Mouse (Mus musculus) CH12.LX (cell line): ENCODE data around the gene Il1b. TPM values are rescaled to one million over a fixed set of nuclear protein-coding genes. Genes with fewer than 3 reads are reported as not detected.

Source experiments
- DNase-seq: peaks from one replicate; pipeline ENCODE4 v3.0.0-alpha.2; 2013; ENCODE audit errors: extremely low read depth
- H3K27ac ChIP-seq: 2 replicates; pipeline ENCODE4 v1.5.1; 2012; ENCODE audit warnings: low read depth, mild to moderate bottlenecking, control low read depth, moderate library complexity; ENCODE audit not compliant: insufficient read depth
- H3K27me3 ChIP-seq: replicated peaks from 2 replicates; pipeline ENCODE3; 2012; ENCODE audit warnings: inconsistent platforms
- H3K36me3 ChIP-seq, 2 experiments: replicated peaks in 1 of 2; 2 replicates each; pipeline versions ENCODE3 to v1.6.1; 2012; ENCODE audit warnings: inconsistent platforms in 1 of 2, low read length in 1 of 2, mild to moderate bottlenecking in 1 of 2, mixed read lengths in 1 of 2, moderate library complexity in 1 of 2; ENCODE audit not compliant: control insufficient read depth in 1 of 2, insufficient read depth in 1 of 2
- H3K4me1 ChIP-seq, 2 experiments: 2 replicates each; pipeline ENCODE4 v1.6.1; 2012; ENCODE audit warnings: inconsistent platforms in 1 of 2, moderate library complexity in 1 of 2; ENCODE audit not compliant: insufficient read depth in 2 of 2, control insufficient read depth in 1 of 2
- H3K4me2 ChIP-seq: 2 replicates; pipeline ENCODE4 v1.6.1; 2012; ENCODE audit warnings: low read depth, mild to moderate bottlenecking, control low read depth; ENCODE audit not compliant: poor library complexity, insufficient read depth, severe bottlenecking
- H3K4me3 ChIP-seq, 3 experiments: fragments of 150-350 bp in 1 of 3; sonication (generic) in 1 of 3; replicated peaks in 1 of 3; 2 replicates each; pipeline versions ENCODE3 to v1.5.1; 2011 to 2012; ENCODE audit warnings: low read depth in 2 of 3, low read length in 2 of 3, mild to moderate bottlenecking in 2 of 3, moderate library complexity in 2 of 3, control low read depth in 1 of 3, improper control_type of control experiment in 1 of 3, inconsistent platforms in 1 of 3, mixed read lengths in 1 of 3; ENCODE audit not compliant: poor library complexity in 1 of 3
- H3K79me2 ChIP-seq: replicated peaks from 2 replicates; pipeline ENCODE4 v1.6.1; 2012; ENCODE audit warnings: mild to moderate bottlenecking, moderate library complexity; ENCODE audit not compliant: control insufficient read depth, poor library complexity, insufficient read depth, severe bottlenecking; ENCODE audit errors: extremely low read depth
- H3K9ac ChIP-seq: 2 replicates; pipeline ENCODE4 v1.6.1; 2012; ENCODE audit warnings: low read depth, mild to moderate bottlenecking, control low read depth, moderate library complexity; ENCODE audit not compliant: insufficient read depth
- H3K9me3 ChIP-seq: replicated peaks from 2 replicates; pipeline ENCODE3; 2012; ENCODE audit warnings: low read length, inconsistent platforms, mixed read lengths
- CHD1 ChIP-seq: IDR thresholded peaks from 2 replicates; pipeline ENCODE4 v1.6.1; 2012; ENCODE audit warnings: low read depth, low read length, improper control_type of control experiment, inconsistent platforms
- CHD2 ChIP-seq: IDR thresholded peaks from 2 replicates; pipeline ENCODE4 v1.6.1; 2011; ENCODE audit warnings: low read length, improper control_type of control experiment
- E2F4 ChIP-seq: IDR thresholded peaks from 2 replicates; pipeline ENCODE4 v1.6.1; 2011; ENCODE audit warnings: low read depth, low read length, improper control_type of control experiment; ENCODE audit not compliant: insufficient replicate concordance
- ELF1 ChIP-seq: IDR thresholded peaks from 2 replicates; pipeline ENCODE4 v1.6.1; 2014; ENCODE audit warnings: low read depth, mild to moderate bottlenecking, inconsistent platforms, low read length, improper control_type of control experiment
- EP300 ChIP-seq: IDR thresholded peaks from 2 replicates; pipeline ENCODE4 v1.6.1; 2011; ENCODE audit warnings: low read length, improper control_type of control experiment
- ETS1 ChIP-seq: conservative IDR thresholded peaks from 2 replicates; pipeline ENCODE4 v1.6.1; 2012; ENCODE audit warnings: low read depth, mild to moderate bottlenecking, inconsistent platforms, low read length, improper control_type of control experiment, moderate library complexity
- GABPA ChIP-seq: IDR thresholded peaks from 2 replicates; pipeline ENCODE4 v1.6.1; 2012; ENCODE audit warnings: low read depth, low read length, improper control_type of control experiment, inconsistent platforms; ENCODE audit not compliant: insufficient replicate concordance
- IRF4 ChIP-seq: IDR thresholded peaks from 2 replicates; pipeline ENCODE4 v1.6.1; 2014; ENCODE audit warnings: low read depth, mild to moderate bottlenecking, inconsistent platforms, low read length, improper control_type of control experiment
- JUN ChIP-seq: IDR thresholded peaks from 2 replicates; pipeline ENCODE4 v1.6.1; 2011; ENCODE audit warnings: low read depth, mild to moderate bottlenecking, low read length, improper control_type of control experiment, moderate library complexity; ENCODE audit not compliant: insufficient read depth
- JUND ChIP-seq: conservative IDR thresholded peaks from 2 replicates; pipeline ENCODE4 v1.6.1; 2011; ENCODE audit warnings: low read depth, low read length, improper control_type of control experiment
- KAT2A ChIP-seq: IDR thresholded peaks from 2 replicates; pipeline ENCODE4 v1.6.1; 2012; ENCODE audit warnings: low read length, improper control_type of control experiment, inconsistent platforms; ENCODE audit not compliant: insufficient replicate concordance
- MAX ChIP-seq: IDR thresholded peaks from 2 replicates; pipeline ENCODE4 v1.6.1; 2011; ENCODE audit warnings: low read length, improper control_type of control experiment
- MAZ ChIP-seq: IDR thresholded peaks from 2 replicates; pipeline ENCODE4 v1.6.1; 2012; ENCODE audit warnings: low read depth, mild to moderate bottlenecking, inconsistent platforms, low read length, improper control_type of control experiment, moderate library complexity
- MEF2A ChIP-seq: IDR thresholded peaks from 2 replicates; pipeline ENCODE4 v1.6.1; 2014; ENCODE audit warnings: low read depth, mild to moderate bottlenecking, inconsistent platforms, low read length, improper control_type of control experiment, borderline replicate concordance
- MXI1 ChIP-seq: IDR thresholded peaks from 2 replicates; pipeline ENCODE4 v1.6.1; 2011; ENCODE audit warnings: mild to moderate bottlenecking, low read depth, low read length, improper control_type of control experiment
- NELFE ChIP-seq: IDR thresholded peaks from 2 replicates; pipeline ENCODE4 v1.6.1; 2011; ENCODE audit warnings: low read depth, low read length, improper control_type of control experiment
- NRF1 ChIP-seq: IDR thresholded peaks from 2 replicates; pipeline ENCODE4 v1.6.1; 2014; ENCODE audit warnings: low read depth, mild to moderate bottlenecking, inconsistent platforms, low read length, improper control_type of control experiment, moderate library complexity
- RAD21 ChIP-seq: IDR thresholded peaks from 2 replicates; pipeline ENCODE4 v1.6.1; 2011; ENCODE audit warnings: low read depth, mild to moderate bottlenecking, low read length, improper control_type of control experiment, moderate library complexity
- RCOR1 ChIP-seq: conservative IDR thresholded peaks from 2 replicates; pipeline ENCODE4 v1.6.1; 2012; ENCODE audit warnings: low read depth, mild to moderate bottlenecking, inconsistent platforms, low read length, improper control_type of control experiment
- SIN3A ChIP-seq: IDR thresholded peaks from 2 replicates; pipeline ENCODE4 v1.6.1; 2012; ENCODE audit warnings: low read length, improper control_type of control experiment, inconsistent platforms
- TBP ChIP-seq: conservative IDR thresholded peaks from 2 replicates; pipeline ENCODE4 v1.6.1; 2011; ENCODE audit warnings: low read depth, low read length, improper control_type of control experiment
- TCF12 ChIP-seq: IDR thresholded peaks from 2 replicates; pipeline ENCODE4 v1.6.1; 2014; ENCODE audit warnings: low read depth, mild to moderate bottlenecking, inconsistent platforms, low read length, improper control_type of control experiment
- UBTF ChIP-seq: IDR thresholded peaks from 2 replicates; pipeline ENCODE4 v1.6.1; 2012; ENCODE audit warnings: low read depth, mild to moderate bottlenecking, inconsistent platforms, low read length, improper control_type of control experiment, moderate library complexity
- USF2 ChIP-seq: conservative IDR thresholded peaks from 2 replicates; pipeline ENCODE4 v1.6.1; 2011; ENCODE audit warnings: low read depth, low read length, improper control_type of control experiment
- ZC3H11A ChIP-seq: IDR thresholded peaks from 2 replicates; pipeline ENCODE4 v1.6.1; 2012; ENCODE audit warnings: low read depth, mild to moderate bottlenecking, inconsistent platforms, low read length, improper control_type of control experiment
- ZMIZ1 ChIP-seq: IDR thresholded peaks from 2 replicates; pipeline ENCODE4 v1.6.1; 2012; ENCODE audit warnings: low read depth, mild to moderate bottlenecking, inconsistent platforms, low read length, improper control_type of control experiment
- dilution Hi-C: fragments of 300-500 bp; cut with MboI; formaldehyde crosslinking; loops from 2 replicates; pipeline ENCODE4 v1.14.3; 2020; ENCODE audit warnings: low sequenced_read_pairs; ENCODE audit not compliant: extremely low pct_unique_long_range_greater_than_20kb, extremely low pct_ligation_motif_present
- in situ Hi-C: fragments of 300-500 bp; cut with MboI; formaldehyde crosslinking; loops from 3 replicates; pipeline ENCODE4 v1.14.3; 2019; ENCODE audit warnings: low sequenced_read_pairs, low pct_ligation_motif_present, low pct_unique_long_range_greater_than_20kb, mixed read lengths
- polyA plus RNA-seq: library from polyadenylated mRNA; unstranded; fragments of >175 nt; gene quantifications from 2 replicates; pipeline ENCODE4 v1.2.1, GENCODE M21; 2012; ENCODE audit warnings: low read depth; ENCODE audit not compliant: insufficient read length
- total RNA-seq, 2 experiments: library from RNA; depleted of rRNA; stranded (reverse); fragments of 300-350 nt in 1 of 2; fragments of >200 nt in 1 of 2; gene quantifications; 2 replicates each; pipeline ENCODE4 v1.2.3; 2012 to 2014

Il1b gene
- total and polyA plus RNA-seq, 3 experiments = 0.23 to 0.44 TPM; not detected in 1

- TF ChIP-seq MAX (no peak), ZC3H11A (no peak), ETS1 (peak; percentile 43), USF2 (no peak), KAT2A (0 out of 2 replicates have a peak, but pooled peaks have one; percentile 31), SIN3A (no peak), ELF1 (peak; percentile 61; the same call in 1 of the 2 replicates), NELFE (no peak), CHD1 (no peak), UBTF (no peak), TBP (no peak), IRF4 (peak; percentile 83), MAZ (no peak)
These were observed 10.0 kb upstream of the Il1b start (continued) for GRCm38 (mm10) chr2:129380746-129381474.

DNA sequence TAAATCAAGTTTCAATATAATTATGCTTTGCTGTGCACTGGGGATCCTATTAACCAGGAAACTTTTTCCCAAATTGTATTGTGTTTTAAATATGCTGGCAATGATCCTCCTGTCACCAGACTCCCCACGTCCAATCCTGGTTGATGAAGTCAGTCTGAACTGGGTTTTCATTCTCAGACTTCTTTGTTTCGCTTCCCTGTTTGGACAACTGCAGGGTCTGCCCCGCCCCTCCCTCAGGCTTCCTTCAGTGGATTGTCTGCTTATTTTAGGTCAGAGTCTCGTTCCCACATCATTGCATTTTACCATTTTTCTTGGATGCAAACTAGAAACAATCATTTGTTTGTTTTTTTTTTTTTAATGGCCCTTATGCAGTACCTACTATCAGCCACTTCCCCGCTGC is 9.3 kb upstream of the Il1b start:
- H3K36me3 ChIP-seq = no peaks in the 10 kb centered on the region
- H3K27me3 ChIP-seq = no peaks in the 10 kb centered on the region
- H3K9me3 ChIP-seq = peaks cover 3% of the 10 kb centered on the region
- peaks cover 21 to 42% of the 10 kb centered on the region in 2 experiments for H3K4me1 ChIP-seq
- H3K4me2 ChIP-seq = no peak overlapping the region; the same call in 1 of the 2 replicates
- H3K27ac ChIP-seq = no peak overlapping the region
- DNase-seq = peak; percentile 67
- no peak overlapping the region for H3K9ac ChIP-seq
- H3K79me2 ChIP-seq = no peaks in the 10 kb centered on the region
- H3K4me3 ChIP-seq = no peak overlapping the region
- dilution Hi-C loops (no loop called here), in situ Hi-C loops (no loop called here)
- TF ChIP-seq TCF12 (no peak), ETS1 (peak; percentile 18; the same call in 1 of the 2 replicates), JUND (no peak), JUN (no peak), GABPA (no peak), UBTF (no peak), ZMIZ1 (no peak), RAD21 (no peak), NRF1 (no peak), CHD2 (no peak), MXI1 (no peak), IRF4 (peak; percentile 56), EP300 (0 out of 2 replicates have a peak, but pooled peaks have one; percentile 50), E2F4 (no peak), MEF2A (peak; percentile 33; the same call in 1 of the 2 replicates), CHD1 (no peak), ELF1 (no peak), RCOR1 (no peak)
